Mouse (Mus musculus) heart, embryonic 16.5 days (tissue): ENCODE results near the gene Znhit3. TPM values are rescaled to one million over a fixed set of nuclear protein-coding genes. Genes with fewer than 3 reads are reported as not detected.

Source experiments
- ATAC-seq: fragments of 200-750 bp; cut with Nextera tagmentation; replicated peaks from 2 replicates; pipeline ENCODE4 v1.8.0; 2017; ENCODE audit warnings: moderate number of reproducible peaks; ENCODE audit not compliant: insufficient read depth, low FRiP score; ENCODE audit errors: extremely low read depth
- H3K27ac ChIP-seq: fragments of 300-500 bp; sonication (generic); 2 replicates; pipeline ENCODE4 v1.5.1; 2014; ENCODE audit warnings: mild to moderate bottlenecking, low read length, control low read depth, moderate library complexity
- H3K27me3 ChIP-seq: fragments of 300-500 bp; sonication (generic); 2 replicates; pipeline ENCODE4 v1.6.1; 2014; ENCODE audit warnings: low read length, mixed read lengths; ENCODE audit not compliant: control insufficient read depth, insufficient read depth
- H3K36me3 ChIP-seq: fragments of 300-500 bp; sonication (generic); 2 replicates; pipeline ENCODE4 v1.6.1; 2014; ENCODE audit not compliant: control insufficient read depth, insufficient read depth
- H3K4me1 ChIP-seq: fragments of 300-500 bp; sonication (generic); 2 replicates; pipeline ENCODE4 v1.6.1; 2014; ENCODE audit warnings: low read length, mixed read lengths; ENCODE audit not compliant: control insufficient read depth, insufficient read depth
- H3K4me2 ChIP-seq: fragments of 300-500 bp; sonication (generic); 2 replicates; pipeline ENCODE4 v1.6.1; 2014; ENCODE audit warnings: low read depth, mild to moderate bottlenecking, control low read depth, low read length
- H3K4me3 ChIP-seq: fragments of 300-500 bp; sonication (generic); 2 replicates; pipeline ENCODE4 v1.5.1; 2014; ENCODE audit warnings: mild to moderate bottlenecking, control low read depth, low read length
- H3K9ac ChIP-seq: fragments of 300-500 bp; sonication (generic); 2 replicates; pipeline ENCODE4 v1.6.1; 2014; ENCODE audit warnings: low read length, control low read depth
- H3K9me3 ChIP-seq: fragments of 300-500 bp; sonication (generic); replicated peaks from 2 replicates; pipeline ENCODE4 v1.6.1; 2016; ENCODE audit warnings: low read length; ENCODE audit not compliant: control insufficient read depth
- WGBS: fragments of 180-500 bp; shearing (Covaris S2); extraction: QIAGEN DNeasy Blood & Tissue Kit; methylation state at CpG from one replicate; pipeline ENCODE4 v1.1.7; 2014; 5-methylcytosine and 5-hydroxymethylcytosine counted together
- microRNA-seq: library from miRNA; unstranded; fragments of <30 nt; microRNA quantifications from one replicate; pipeline ENCODE4, GENCODE M21; 2017
- polyA plus RNA-seq: library from polyadenylated mRNA; unstranded; fragments of >200 nt; fragmentation: Nextera tagmentation; extraction: Ambion mirVana; gene quantifications from 2 replicates; pipeline ENCODE4 v1.2.1, GENCODE M21; 2015

Gene Znhit3
- polyA plus RNA-seq, 1 experiment from 2014 or later, result 37.6 TPM

GRCm38 (mm10) chr11:84865268-84865667 is 50.9 kb downstream of the Znhit3 start:
- Histone ChIP-seq H3K27ac (no peak overlapping the region), H3K4me3 (no peak overlapping the region), H3K4me2 (no peak overlapping the region), H3K36me3 (peaks cover 3% of the 10 kb centered on the region), H3K4me1 (peaks cover 17% of the 10 kb centered on the region), H3K9me3 (no peaks in the 10 kb centered on the region), H3K9ac (no peak overlapping the region), H3K27me3 (no peaks in the 10 kb centered on the region)
- no peak for ATAC-seq
- WGBS, result 47% methylated on average over 2 of the region's 2 CpGs

Small RNAs within 50 kb of the gene (microRNA-seq; reads per million reads assigned to microRNA genes)
- not detected for gene Gm23564

Other genes with a start within 250 kb of the Znhit3 start
- gene Mrm1, start 96.9 kb downstream of the Znhit3 start, polyA plus RNA-seq, result 24.0 and 28.4 TPM in 2 replicates
- 73.8 and 81.8 TPM in 2 replicates for gene Dhrs11, start 87.4 kb downstream of the Znhit3 start, polyA plus RNA-seq
- 50.0 and 55.8 TPM in 2 replicates for gene Ggnbp2, start 45.5 kb downstream of the Znhit3 start, polyA plus RNA-seq
- gene Myo19, start 36.2 kb downstream of the Znhit3 start, polyA plus RNA-seq, result 6.6 and 6.8 TPM in 2 replicates
- gene Pigw, start 36.1 kb downstream of the Znhit3 start, polyA plus RNA-seq, result 2.8 and 3.0 TPM in 2 replicates
- gene Car4, start 41.4 kb upstream of the Znhit3 start, polyA plus RNA-seq, result 1.0 and 1.1 TPM in 2 replicates
- gene Usp32, start 223.8 kb upstream of the Znhit3 start, polyA plus RNA-seq, result 3.4 and 4.6 TPM in 2 replicates